Mouse (Mus musculus) midbrain, embryonic 13.5 days (tissue): Measurements from ENCODE around the gene Lsg1. TPM values are rescaled to one million over a fixed set of nuclear protein-coding genes. Genes with fewer than 3 reads are reported as not detected.

Experiments
- ATAC-seq: fragments of 200-750 bp; cut with Nextera tagmentation; 2 replicates; pipeline ENCODE4 v1.8.0; 2017; ENCODE audit warnings: mild to moderate bottlenecking, moderate TSS enrichment, moderate library complexity
- H3K27ac ChIP-seq: fragments of 300-500 bp; sonication (generic); 2 replicates; pipeline ENCODE4 v1.5.1; 2015; ENCODE audit warnings: inconsistent platforms, mild to moderate bottlenecking, moderate library complexity
- H3K27me3 ChIP-seq: fragments of 300-500 bp; sonication (generic); 2 replicates; pipeline ENCODE4 v1.6.1; 2015; ENCODE audit warnings: mild to moderate bottlenecking, inconsistent platforms
- H3K36me3 ChIP-seq: fragments of 300-500 bp; sonication (generic); 2 replicates; pipeline ENCODE4 v1.6.1; 2015; ENCODE audit warnings: mild to moderate bottlenecking, inconsistent platforms
- H3K4me1 ChIP-seq: fragments of 300-500 bp; sonication (generic); replicated peaks from 2 replicates; pipeline ENCODE4 v1.6.1; 2015; ENCODE audit warnings: inconsistent platforms
- H3K4me2 ChIP-seq: fragments of 300-500 bp; sonication (generic); replicated peaks from 2 replicates; pipeline ENCODE4 v1.6.1; 2015; ENCODE audit warnings: moderate library complexity, mild to moderate bottlenecking, inconsistent platforms
- H3K4me3 ChIP-seq: fragments of 300-500 bp; sonication (generic); replicated peaks from 2 replicates; pipeline ENCODE4 v1.5.1; 2015; ENCODE audit warnings: mild to moderate bottlenecking, inconsistent platforms
- H3K9ac ChIP-seq: fragments of 300-500 bp; sonication (generic); replicated peaks from 2 replicates; pipeline ENCODE4 v1.6.1; 2015; ENCODE audit warnings: mild to moderate bottlenecking, inconsistent platforms
- H3K9me3 ChIP-seq: fragments of 300-500 bp; sonication (generic); 2 replicates; pipeline ENCODE4 v1.6.1; 2016; ENCODE audit warnings: mild to moderate bottlenecking, inconsistent platforms
- WGBS: fragments of 180-500 bp; shearing (Covaris S2); methylation state at CpG from one replicate; pipeline ENCODE4 v1.1.7; 2015; 5-methylcytosine and 5-hydroxymethylcytosine counted together
- polyA plus RNA-seq: library from polyadenylated mRNA; unstranded; fragments of >200 nt; fragmentation: Nextera tagmentation; extraction: Ambion mirVana; gene quantifications from 2 replicates; pipeline ENCODE4 v1.2.1, GENCODE M21; 2015

Lsg1 gene
- polyA plus RNA-seq, 1 experiment from 2014 or later: 59.1 TPM

- Histone ChIP-seq H3K4me1 (peaks cover 8% of the 10 kb centered on the region), H3K4me3 (no peak overlapping the region), H3K36me3 (peaks cover 60% of the 10 kb centered on the region), H3K4me2 (no peak overlapping the region), H3K9me3 (no peaks in the 10 kb centered on the region), H3K27me3 (no peaks in the 10 kb centered on the region), H3K27ac (no peak overlapping the region), H3K9ac (no peak overlapping the region)
- ATAC-seq: no peak
- WGBS: 90% methylated on average over 9 of the region's 9 CpGs
Observed at GRCm38 (mm10) chr16:30543386-30543785, 44.0 kb downstream of the Lsg1 start.

DNA sequence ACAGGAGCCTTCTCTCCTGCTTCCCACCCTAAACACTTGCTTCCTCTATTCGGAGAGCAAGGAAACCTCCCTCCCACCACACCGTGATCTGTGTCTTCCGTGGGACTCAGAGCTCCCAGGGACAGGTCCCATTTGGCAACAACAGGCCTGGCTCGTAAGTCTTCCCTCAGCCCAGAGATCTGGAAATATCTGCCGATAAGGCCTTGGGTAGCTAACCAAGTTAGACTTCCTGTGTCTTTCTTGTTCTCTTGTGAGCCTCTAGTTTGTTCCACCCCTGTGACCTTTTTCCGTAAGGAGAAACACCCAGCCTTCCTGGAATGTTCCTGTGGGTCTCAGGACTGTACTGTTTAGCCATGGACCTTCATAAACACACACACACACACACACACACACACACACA, 44.6 kb downstream of the Lsg1 start:
- Histone ChIP-seq H3K4me1 (peaks cover 2% of the 10 kb centered on the region; the same call in 1 of the 2 replicates), H3K4me3 (no peak overlapping the region), H3K36me3 (peaks cover 60% of the 10 kb centered on the region), H3K9ac (no peak overlapping the region), H3K4me2 (no peak overlapping the region), H3K27ac (no peak overlapping the region), H3K9me3 (no peaks in the 10 kb centered on the region), H3K27me3 (no peaks in the 10 kb centered on the region)
- 88% methylated on average over 6 of the region's 6 CpGs for WGBS
- ATAC-seq: no peak

GRCm38 (mm10) chr16:30540107-30541001, 47.0 kb downstream of the Lsg1 start:
- H3K36me3 ChIP-seq: peaks cover 52% of the 10 kb centered on the region
- no peaks in the 10 kb centered on the region for H3K27me3 ChIP-seq
- H3K4me1 ChIP-seq: no peaks in the 10 kb centered on the region
- no peak overlapping the region for H3K4me3 ChIP-seq
- no peaks in the 10 kb centered on the region for H3K9me3 ChIP-seq
- H3K4me2 ChIP-seq: peak overlapping the region; percentile 28
- H3K9ac ChIP-seq: no peak overlapping the region
- ATAC-seq: peak; percentile 35; the same call in 1 of the 2 replicates
- H3K27ac ChIP-seq: no peak overlapping the region
- 71% methylated on average over 20 of the region's 20 CpGs for WGBS

GRCm38 (mm10) chr16:30539433-30539832, 48.0 kb downstream of the Lsg1 start:
- no peaks in the 10 kb centered on the region for H3K4me1 ChIP-seq
- H3K27ac ChIP-seq: no peak overlapping the region
- peaks cover 43% of the 10 kb centered on the region for H3K36me3 ChIP-seq
- H3K4me3 ChIP-seq: no peak overlapping the region
- H3K9me3 ChIP-seq: no peaks in the 10 kb centered on the region
- H3K27me3 ChIP-seq: no peaks in the 10 kb centered on the region
- ATAC-seq: no peak
- no peak overlapping the region for H3K9ac ChIP-seq
- H3K4me2 ChIP-seq: no peak overlapping the region
- 25% methylated on average over 10 of the region's 10 CpGs for WGBS

- Histone ChIP-seq H3K4me2 (no peak overlapping the region), H3K36me3 (peaks cover 29% of the 10 kb centered on the region), H3K27ac (no peak overlapping the region), H3K9ac (no peak overlapping the region), H3K27me3 (no peaks in the 10 kb centered on the region), H3K4me3 (no peak overlapping the region), H3K9me3 (no peaks in the 10 kb centered on the region), H3K4me1 (no peaks in the 10 kb centered on the region)
- 91% methylated on average over 1 of the region's 1 CpGs for WGBS
- no peak for ATAC-seq
Observed at GRCm38 (mm10) chr16:30535075-30535474, 52.3 kb downstream of the Lsg1 start.

- ATAC-seq: no peak
- H3K9ac ChIP-seq: no peak overlapping the region
- no peaks in the 10 kb centered on the region for H3K27me3 ChIP-seq
- no peak overlapping the region for H3K4me2 ChIP-seq
- H3K27ac ChIP-seq: no peak overlapping the region
- peaks cover 44% of the 10 kb centered on the region for H3K36me3 ChIP-seq
- H3K4me1 ChIP-seq: no peaks in the 10 kb centered on the region
- 85% methylated on average over 4 of the region's 4 CpGs for WGBS
- no peak overlapping the region for H3K4me3 ChIP-seq
- no peaks in the 10 kb centered on the region for H3K9me3 ChIP-seq
Observed at GRCm38 (mm10) chr16:30533592-30533991, 53.8 kb downstream of the Lsg1 start.

DNA sequence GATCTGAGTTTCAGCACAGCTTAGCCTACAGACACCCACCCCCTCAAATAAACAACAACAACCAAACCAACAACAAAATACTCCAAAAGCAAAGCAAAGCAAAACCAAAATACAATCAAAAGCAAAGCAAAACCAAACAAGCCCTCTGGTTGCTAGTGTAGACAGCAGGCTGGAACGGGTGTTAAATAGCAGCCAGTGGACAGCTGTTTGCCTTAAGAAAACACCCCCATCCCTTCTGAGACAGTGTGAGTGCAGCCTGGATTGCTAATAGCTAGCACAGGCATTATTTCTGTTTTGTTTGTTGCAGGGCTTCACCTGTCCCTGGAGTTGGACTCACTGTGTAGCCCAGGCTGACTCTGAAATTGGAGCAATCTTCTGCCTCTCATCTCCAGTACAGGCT, 54.5 kb downstream of the Lsg1 start:
- peaks cover 49% of the 10 kb centered on the region for H3K36me3 ChIP-seq
- ATAC-seq: no peak
- 75% methylated on average over 1 of the region's 1 CpGs for WGBS
- no peak overlapping the region for H3K4me2 ChIP-seq
- no peaks in the 10 kb centered on the region for H3K27me3 ChIP-seq
- H3K9me3 ChIP-seq: no peaks in the 10 kb centered on the region
- H3K4me3 ChIP-seq: no peak overlapping the region
- no peaks in the 10 kb centered on the region for H3K4me1 ChIP-seq
- H3K9ac ChIP-seq: no peak overlapping the region
- H3K27ac ChIP-seq: no peak overlapping the region

DNA sequence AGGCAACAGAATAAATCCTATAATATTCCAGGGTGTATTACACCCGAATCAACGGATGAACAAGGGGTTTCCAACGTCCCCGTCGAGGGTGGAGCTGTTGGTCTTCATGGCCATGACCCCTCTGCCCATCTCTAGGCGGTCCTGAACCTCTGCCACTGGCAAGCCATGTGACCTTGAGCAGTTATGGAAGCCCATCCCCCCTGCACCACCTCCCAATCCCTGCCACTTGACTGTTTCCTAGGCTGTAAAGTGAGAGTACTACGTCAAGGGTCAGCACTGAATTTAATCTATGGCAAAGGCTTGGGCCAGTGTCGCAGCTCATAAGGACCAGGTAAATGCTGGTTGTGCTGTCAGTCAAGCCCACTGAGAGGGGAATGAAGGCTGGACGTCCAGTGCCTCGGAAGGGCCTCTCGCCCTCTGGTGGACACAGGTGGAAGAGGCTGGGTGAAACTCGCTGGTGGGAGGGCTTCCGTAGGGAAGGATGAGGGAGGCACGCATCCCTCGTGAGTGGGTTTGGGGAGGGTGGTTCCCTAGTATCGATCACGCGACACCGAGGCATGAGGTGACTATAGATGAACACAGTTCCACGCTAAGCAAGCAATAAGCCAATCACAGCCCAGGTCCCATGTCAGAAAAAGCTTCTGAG, 55.5 kb downstream of the Lsg1 start:
- Histone ChIP-seq H3K4me1 (no peaks in the 10 kb centered on the region), H3K4me2 (no peak overlapping the region), H3K4me3 (no peak overlapping the region), H3K9me3 (no peaks in the 10 kb centered on the region), H3K27me3 (no peaks in the 10 kb centered on the region), H3K36me3 (peaks cover 54% of the 10 kb centered on the region), H3K27ac (no peak overlapping the region), H3K9ac (no peak overlapping the region)
- WGBS: 32% methylated on average over 20 of the region's 20 CpGs
- peak; percentile 62 for ATAC-seq

- Histone ChIP-seq H3K4me1 (no peaks in the 10 kb centered on the region), H3K4me2 (no peak overlapping the region), H3K9ac (no peak overlapping the region), H3K9me3 (no peaks in the 10 kb centered on the region), H3K36me3 (peaks cover 57% of the 10 kb centered on the region), H3K4me3 (no peak overlapping the region), H3K27me3 (no peaks in the 10 kb centered on the region), H3K27ac (no peak overlapping the region)
- WGBS: 52% methylated on average over 4 of the region's 4 CpGs
- no peak for ATAC-seq
Observed at GRCm38 (mm10) chr16:30530815-30531214, 56.6 kb downstream of the Lsg1 start.

DNA sequence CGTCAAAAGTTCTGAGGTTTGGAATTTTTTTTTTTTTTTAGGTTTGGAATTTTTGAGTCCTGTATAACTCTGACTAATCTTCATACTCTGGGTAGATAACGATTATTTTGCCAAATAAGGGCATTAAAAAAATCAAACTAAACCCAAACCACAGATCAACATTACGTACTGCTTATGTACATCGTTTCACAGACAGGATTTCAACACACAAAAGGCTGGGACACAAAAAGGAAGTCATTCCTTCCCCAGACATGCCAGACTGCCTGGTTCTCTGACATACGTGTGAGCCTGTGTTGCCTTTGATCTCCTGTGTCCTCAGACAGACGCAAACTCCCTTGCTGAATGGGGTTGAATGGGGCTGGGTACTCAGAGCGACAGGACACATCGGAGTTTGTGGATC, 59.0 kb downstream of the Lsg1 start:
- Histone ChIP-seq H3K4me3 (no peak overlapping the region), H3K9me3 (no peaks in the 10 kb centered on the region)
- WGBS: 89% methylated on average over 8 of the region's 8 CpGs

GRCm38 (mm10) chr16:30527889-30528288, 59.5 kb downstream of the Lsg1 start:
- ATAC-seq: no peak
- peaks cover 73% of the 10 kb centered on the region for H3K36me3 ChIP-seq
- no peak overlapping the region for H3K4me3 ChIP-seq
- no peaks in the 10 kb centered on the region for H3K4me1 ChIP-seq
- no peak overlapping the region for H3K9ac ChIP-seq
- no peaks in the 10 kb centered on the region for H3K27me3 ChIP-seq
- H3K9me3 ChIP-seq: no peaks in the 10 kb centered on the region
- H3K27ac ChIP-seq: no peak overlapping the region
- 78% methylated on average over 2 of the region's 2 CpGs for WGBS
- H3K4me2 ChIP-seq: no peak overlapping the region

More for the DNA sequence above, 59.0 kb downstream of the Lsg1 start:
- ATAC-seq: no peak
- Histone ChIP-seq H3K9ac (no peak overlapping the region), H3K27me3 (no peaks in the 10 kb centered on the region), H3K4me2 (no peak overlapping the region), H3K4me1 (no peaks in the 10 kb centered on the region), H3K27ac (no peak overlapping the region), H3K36me3 (peaks cover 69% of the 10 kb centered on the region)

DNA sequence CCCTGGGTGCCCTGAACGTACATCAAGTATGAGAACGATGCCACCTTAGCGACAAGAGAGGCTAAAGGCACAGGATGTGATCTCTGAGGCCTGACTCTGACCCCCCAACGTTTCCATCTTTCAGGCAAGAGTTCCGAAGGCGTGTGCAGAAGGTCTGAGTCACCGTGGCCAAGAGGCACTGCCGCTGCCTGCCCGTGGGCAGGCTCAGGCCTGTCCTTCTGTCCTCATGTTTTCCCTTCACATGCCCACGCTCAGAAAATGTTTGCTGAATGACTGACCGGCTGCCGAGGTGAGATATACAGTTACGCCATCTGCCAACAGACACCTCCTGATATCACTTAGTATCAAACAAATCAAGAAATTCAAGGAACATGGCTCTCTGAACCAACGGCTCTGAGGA, 61.6 kb downstream of the Lsg1 start:
- H3K27me3 ChIP-seq: no peaks in the 10 kb centered on the region
- no peaks in the 10 kb centered on the region for H3K9me3 ChIP-seq
- H3K4me1 ChIP-seq: no peaks in the 10 kb centered on the region
- 90% methylated on average over 14 of the region's 14 CpGs for WGBS
- no peak for ATAC-seq
- H3K4me3 ChIP-seq: no peak overlapping the region
- no peak overlapping the region for H3K4me2 ChIP-seq
- no peak overlapping the region for H3K27ac ChIP-seq
- no peak overlapping the region for H3K9ac ChIP-seq
- peaks cover 77% of the 10 kb centered on the region for H3K36me3 ChIP-seq
